Mouse (Mus musculus) kidney, postnatal 10 days (tissue): ENCODE data around the gene Dkk2.
A peak's percentile ranks its signal among the peaks of the same experiment; 100 is the strongest.
"Not testable (repeated sequence)": the region's sequence is repeated elsewhere in the genome, so short reads cannot be mapped to it uniquely, and the experiment has no call there.

Experiments
- DNase-seq: peaks from one replicate; pipeline ENCODE4 v3.0.0; 2021; ENCODE audit warnings: mixed read lengths

Gene Dkk2

GRCm38 (mm10) chr3:132085112-132085822 lies at the start of gene Dkk2:
TSS of gene Dkk2 (plus strand) at chr3:132085292.
- peak; percentile 67 for DNase-seq

- DNase-seq: no peak
Observed at GRCm38 (mm10) chr3:132036704-132037103, 48.4 kb upstream of the Dkk2 start.

- DNase-seq: no peak
Observed at GRCm38 (mm10) chr3:132037670-132038069, 47.4 kb upstream of the Dkk2 start.

DNA sequence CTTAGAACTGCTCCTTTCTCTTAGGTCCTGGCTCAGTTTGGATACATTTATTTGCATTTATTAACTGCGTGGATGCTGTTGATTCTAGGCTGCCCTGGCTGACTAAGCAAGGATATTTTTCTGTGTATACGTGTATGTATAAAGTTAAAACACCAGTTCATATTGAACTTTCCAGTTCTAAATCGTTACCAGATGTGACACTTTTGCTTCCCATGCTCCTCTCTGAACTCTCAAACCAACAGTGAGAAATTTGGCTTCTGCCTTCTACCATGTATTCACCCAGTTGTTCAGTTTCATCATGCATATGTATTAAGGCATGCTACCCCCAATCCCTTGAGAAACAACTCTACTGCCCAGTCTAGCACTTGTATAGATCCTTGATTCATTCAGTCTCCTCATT lies 45.0 kb upstream of the Dkk2 start:
- DNase-seq: no peak

GRCm38 (mm10) chr3:132050884-132051457 lies 34.1 kb upstream of the Dkk2 start:
- no peak for DNase-seq

GRCm38 (mm10) chr3:132062816-132063215 lies 22.3 kb upstream of the Dkk2 start:
- DNase-seq: not testable (repeated sequence)

- no peak for DNase-seq
Observed at GRCm38 (mm10) chr3:132063374-132063773, 21.7 kb upstream of the Dkk2 start.

GRCm38 (mm10) chr3:132063966-132064365 lies 21.1 kb upstream of the Dkk2 start:
- DNase-seq: no peak

DNA sequence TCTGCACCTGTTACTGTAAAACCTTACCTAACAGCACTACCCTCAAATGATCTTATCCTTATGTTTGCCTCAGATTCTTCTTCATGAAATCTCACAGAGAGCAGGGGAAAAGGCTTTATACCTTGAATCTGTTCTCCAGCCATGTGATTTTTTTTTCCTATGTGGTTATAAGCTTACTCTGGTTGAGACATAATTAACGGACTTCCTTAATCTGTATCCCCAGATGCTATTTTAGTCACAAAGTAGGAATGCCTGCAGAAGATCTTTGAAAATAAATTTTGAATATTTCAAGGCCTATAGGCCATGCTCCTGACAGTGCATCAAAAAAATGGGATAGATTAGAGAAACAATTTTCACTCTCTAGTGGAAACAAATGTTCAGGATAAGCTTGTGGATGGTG lies 20.2 kb upstream of the Dkk2 start:
- DNase-seq: no peak

GRCm38 (mm10) chr3:132070949-132071348 lies 14.1 kb upstream of the Dkk2 start:
- DNase-seq: peak; percentile 21

GRCm38 (mm10) chr3:132084018-132084417 lies 1.1 kb upstream of the Dkk2 start:
- DNase-seq: peak; percentile 84

- peak; percentile 15 for DNase-seq
Observed at GRCm38 (mm10) chr3:132084680-132085079, 412 bp upstream of the Dkk2 start.

GRCm38 (mm10) chr3:132085823-132086350 lies 795 bp downstream of the Dkk2 start:
- DNase-seq: peak; percentile 39

DNA sequence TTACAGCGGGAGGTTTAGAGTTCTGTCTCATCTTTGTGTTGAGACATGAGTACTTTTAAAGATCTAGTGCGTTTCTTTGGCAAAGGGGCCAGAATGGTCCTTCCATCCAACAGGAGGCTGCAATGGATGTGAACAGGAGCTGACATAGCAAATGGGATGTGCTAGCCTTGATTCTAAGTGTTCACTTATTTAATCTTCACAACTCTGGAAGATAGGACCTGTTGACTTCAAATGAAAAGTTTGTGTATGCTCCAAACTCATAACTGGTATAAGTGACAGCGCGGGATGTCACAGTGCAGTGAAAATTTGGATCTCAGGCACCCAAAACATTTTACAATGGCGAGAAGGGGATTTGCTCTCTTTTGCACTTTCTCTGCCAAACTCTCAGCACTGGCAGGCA lies 1.4 kb downstream of the Dkk2 start:
- DNase-seq: no peak

- DNase-seq: peak; percentile 65
Observed at GRCm38 (mm10) chr3:132087011-132087486, 2.0 kb downstream of the Dkk2 start.

DNA sequence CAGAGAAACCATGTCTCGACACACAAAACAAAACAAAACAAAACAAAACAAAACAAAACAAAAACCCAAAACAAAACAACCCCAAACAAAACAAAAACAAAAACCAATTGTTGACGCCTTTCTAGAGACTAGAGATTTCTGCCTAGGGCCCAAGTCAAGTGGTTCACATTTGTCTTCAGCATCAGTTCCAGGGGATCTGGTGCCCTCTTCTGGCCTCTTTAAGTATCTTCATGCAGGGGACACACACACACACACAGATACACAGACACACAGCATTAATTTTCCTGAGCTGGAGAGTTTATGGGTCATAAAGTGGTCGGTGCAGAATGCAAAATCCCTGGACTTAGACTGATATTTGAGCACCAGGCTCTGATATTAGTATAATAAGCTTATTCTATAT lies 7.9 kb downstream of the Dkk2 start:
- DNase-seq: no peak

GRCm38 (mm10) chr3:132096296-132096695 lies 11.2 kb downstream of the Dkk2 start:
- peak; percentile 43 for DNase-seq

GRCm38 (mm10) chr3:132100746-132101145 lies 15.7 kb downstream of the Dkk2 start:
- no peak for DNase-seq

GRCm38 (mm10) chr3:132103020-132103419 lies 17.9 kb downstream of the Dkk2 start:
- DNase-seq: no peak

DNA sequence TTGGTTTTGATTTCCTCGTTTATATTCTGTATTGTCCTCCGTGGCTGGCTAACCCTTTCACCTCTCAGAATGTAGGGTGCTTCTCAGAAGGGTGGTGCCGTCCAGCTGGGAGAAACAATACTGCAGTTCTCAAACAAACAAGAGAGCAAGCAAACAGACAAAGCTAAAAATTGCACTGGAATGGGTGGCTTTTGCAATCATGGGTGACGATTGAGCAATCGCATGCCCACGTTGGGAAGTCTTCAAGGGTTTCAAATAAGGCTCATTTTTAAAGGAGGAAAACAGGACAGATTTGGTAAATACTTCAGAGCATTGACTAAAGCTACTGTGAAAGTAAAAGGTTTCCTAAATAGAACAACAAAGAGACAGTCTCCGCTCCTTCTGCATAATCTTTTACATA lies 18.4 kb downstream of the Dkk2 start:
- DNase-seq: no peak

GRCm38 (mm10) chr3:132115772-132116511 lies 30.9 kb downstream of the Dkk2 start:
- DNase-seq: no peak

- no peak for DNase-seq
Observed at GRCm38 (mm10) chr3:132121344-132121743, 36.3 kb downstream of the Dkk2 start.

- no peak for DNase-seq
Observed at GRCm38 (mm10) chr3:132122581-132122980, 37.5 kb downstream of the Dkk2 start.
